Mouse (Mus musculus): ENCODE measurements around the gene Vmn1r13.
"Not testable (repeated sequence)": the region's sequence is repeated elsewhere in the genome, so short reads cannot be mapped to it uniquely, and the experiment has no call there.

Vmn1r13 gene

GRCm38 (mm10) chr6:57202990-57203389 is at the start of gene Vmn1r13:
Gene Vmn1r13 (plus strand): TSS chr6:57203290.
- DNase-seq (ENCODE audit: low spot score in 2 of 2), result not testable (repeated sequence)

GRCm38 (mm10) chr6:57156619-57157018 is 46.5 kb upstream of the Vmn1r13 start, which contains the start of gene Vmn1r12:
Gene Vmn1r12 (plus strand): TSS chr6:57156919.
- no peak for DNase-seq (ENCODE audit: low spot score in 2 of 2)

- DNase-seq (ENCODE audit: low spot score in 2 of 2), result not testable (repeated sequence)
Observed at GRCm38 (mm10) chr6:57190016-57190415, 13.1 kb upstream of the Vmn1r13 start.

- DNase-seq (ENCODE audit: low spot score in 2 of 2), result no peak
Observed at GRCm38 (mm10) chr6:57231386-57231785, 28.3 kb downstream of the Vmn1r13 start, which contains the start of gene Vmn1r14. Gene Vmn1r14 (plus strand): TSS chr6:57231686.

- no peak for DNase-seq (ENCODE audit: low spot score in 2 of 2)
Observed at GRCm38 (mm10) chr6:57257652-57258051, 54.6 kb downstream of the Vmn1r13 start, which contains the start of gene Vmn1r15. Gene Vmn1r15 (plus strand): TSS chr6:57257952.

- DNase-seq (ENCODE audit: low spot score in 2 of 2), result no peak
Observed at GRCm38 (mm10) chr6:57260990-57261389, 57.9 kb downstream of the Vmn1r13 start.

Data from right cerebral cortex, postnatal 10 days (tissue).